Mouse (Mus musculus) urinary bladder, postnatal 10 days (tissue): Measurements from ENCODE around the gene Il18r1.

ENCODE experiments used
- DNase-seq: peaks from one replicate; pipeline ENCODE4 v3.0.0; 2022; ENCODE audit warnings: low spot score

The Il18r1 gene

GRCm38 (mm10) chr1:40494594-40494993 is 29.2 kb downstream of the Il18r1 start:
- DNase-seq, result no peak

DNA sequence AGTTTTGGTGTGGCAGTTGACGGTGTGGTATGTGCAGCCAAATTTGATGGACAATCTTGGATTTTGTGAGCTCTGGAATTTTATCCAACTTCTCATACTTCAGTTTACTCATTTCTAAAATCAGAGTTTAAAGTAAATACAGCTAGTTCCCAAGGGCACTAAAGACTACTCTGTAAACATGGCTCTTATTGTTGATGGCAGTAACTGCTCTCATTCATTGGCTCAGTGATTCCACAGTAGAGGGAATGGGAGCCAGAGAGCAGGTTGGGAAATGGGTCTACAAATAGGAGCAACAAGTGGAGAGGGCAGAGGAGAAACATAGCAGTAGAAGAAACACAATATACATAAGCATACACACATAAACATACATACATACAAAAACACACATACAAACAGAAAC is 34.4 kb downstream of the Il18r1 start:
- no peak for DNase-seq

GRCm38 (mm10) chr1:40501126-40501525 is 35.8 kb downstream of the Il18r1 start:
- DNase-seq, result no peak

- DNase-seq, result no peak
These were observed 36.4 kb downstream of the Il18r1 start for GRCm38 (mm10) chr1:40501546-40502398.

DNA sequence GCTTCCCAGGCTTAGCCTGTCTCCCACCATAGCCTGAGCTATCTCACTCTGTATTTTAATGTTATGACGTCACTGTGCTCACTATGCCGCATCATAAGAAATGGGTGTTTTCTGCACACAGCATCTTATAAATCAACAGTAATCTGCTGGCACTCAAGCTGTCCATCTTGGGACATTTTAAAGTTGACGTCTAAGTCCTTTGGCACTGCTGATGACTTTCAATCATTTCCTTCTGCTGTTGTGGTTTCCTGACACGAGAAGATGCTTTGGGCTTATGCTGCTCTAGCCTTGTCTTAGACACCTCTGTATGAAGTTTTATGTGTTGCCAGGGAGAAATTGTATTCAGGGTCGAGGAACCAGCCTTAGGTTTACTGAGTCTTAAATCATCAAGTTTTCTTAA is 39.2 kb downstream of the Il18r1 start:
- DNase-seq, result no peak

DNA sequence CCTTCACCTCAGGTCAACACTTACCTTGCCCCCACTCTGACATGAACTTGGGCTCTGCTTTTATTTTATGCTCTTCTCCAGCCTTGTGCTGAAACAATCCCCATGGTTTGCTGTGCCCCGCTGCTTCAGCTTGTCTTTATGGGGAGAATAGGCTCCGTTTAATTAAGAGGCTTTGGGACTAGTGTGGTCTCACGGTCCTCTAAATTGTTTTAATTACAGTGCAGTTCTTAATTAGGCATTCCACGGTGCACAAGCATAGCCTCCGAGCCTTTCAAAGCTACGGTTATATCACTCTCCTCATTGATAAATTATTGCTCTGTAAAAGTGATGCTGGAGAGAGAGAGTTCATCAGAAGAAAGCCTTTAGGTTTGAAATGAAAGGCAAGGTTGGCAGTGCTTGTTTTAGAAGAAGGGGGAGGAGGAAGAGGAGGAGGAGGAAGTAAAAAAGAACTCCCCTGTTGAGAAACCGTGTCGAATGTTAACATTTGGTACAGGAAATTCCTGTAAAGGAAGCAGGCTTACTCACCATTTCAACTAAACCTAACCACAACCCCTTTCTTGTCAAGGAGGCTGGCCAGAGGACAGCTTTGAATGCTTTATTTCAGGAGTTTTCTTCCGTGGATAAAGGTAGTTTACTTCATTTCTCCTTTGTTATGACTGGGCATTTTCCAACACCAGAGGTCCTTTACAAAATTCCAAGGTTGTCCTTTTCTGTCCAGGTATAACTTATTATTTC is 49.7 kb downstream of the Il18r1 start, which contains the start of gene Il18rap:
Gene Il18rap, plus strand, starts transcription at position 512 of the 735 bp plus-strand sequence.
- no peak for DNase-seq

GRCm38 (mm10) chr1:40516364-40516763 is 51.0 kb downstream of the Il18r1 start:
- DNase-seq, result no peak

GRCm38 (mm10) chr1:40522918-40523317 is 57.6 kb downstream of the Il18r1 start:
- DNase-seq, result no peak

- no peak for DNase-seq
These were observed 58.8 kb downstream of the Il18r1 start for GRCm38 (mm10) chr1:40523971-40524722.

- DNase-seq, result no peak
These were observed 63.9 kb downstream of the Il18r1 start for GRCm38 (mm10) chr1:40529287-40529686.

DNA sequence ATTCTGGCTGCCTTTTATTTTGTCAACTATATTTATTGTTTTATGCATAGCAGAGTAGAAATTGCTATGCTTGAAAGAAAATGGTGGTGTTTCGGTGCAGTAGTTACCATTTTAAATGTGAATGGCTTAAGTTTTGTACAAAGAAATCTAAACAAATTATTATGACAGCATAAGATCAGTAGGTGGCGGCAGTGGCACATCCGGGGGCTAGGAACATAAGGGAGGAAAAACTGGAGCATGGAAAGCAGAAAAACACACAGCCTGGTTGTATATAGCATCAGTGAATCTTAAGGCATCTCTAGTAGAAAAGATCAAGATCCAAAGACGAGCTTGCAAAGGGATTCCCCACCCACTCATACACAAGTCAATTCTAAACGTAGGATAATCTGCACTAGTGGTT is 72.2 kb downstream of the Il18r1 start:
- DNase-seq, result no peak

- DNase-seq, result no peak
These were observed 79.3 kb downstream of the Il18r1 start for GRCm38 (mm10) chr1:40544650-40545049.

GRCm38 (mm10) chr1:40546645-40547044 is 81.3 kb downstream of the Il18r1 start:
- DNase-seq, result no peak

DNA sequence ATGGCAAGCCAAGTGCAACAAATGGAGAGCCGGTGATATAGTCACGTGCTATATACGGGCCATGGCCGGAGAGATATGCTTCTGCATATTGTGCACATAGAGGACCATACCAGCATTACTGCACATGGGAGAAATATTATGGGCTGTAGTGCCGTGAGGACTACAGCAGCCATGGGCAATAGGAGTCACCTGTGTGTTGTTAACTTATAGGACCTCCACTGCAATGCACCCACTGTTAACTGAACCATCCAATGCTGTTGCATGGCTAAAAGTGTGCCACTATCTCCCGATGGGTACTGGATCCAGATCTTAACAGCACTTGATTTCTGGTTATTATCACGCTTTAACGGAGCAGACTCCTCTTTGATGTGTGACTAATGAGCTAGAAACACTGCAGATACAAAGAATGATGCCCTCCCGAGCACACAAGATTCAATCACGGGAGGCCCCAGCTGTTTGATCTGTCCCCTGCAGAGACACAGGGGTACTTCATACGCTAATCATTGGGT is 81.8 kb downstream of the Il18r1 start:
- no peak for DNase-seq

DNA sequence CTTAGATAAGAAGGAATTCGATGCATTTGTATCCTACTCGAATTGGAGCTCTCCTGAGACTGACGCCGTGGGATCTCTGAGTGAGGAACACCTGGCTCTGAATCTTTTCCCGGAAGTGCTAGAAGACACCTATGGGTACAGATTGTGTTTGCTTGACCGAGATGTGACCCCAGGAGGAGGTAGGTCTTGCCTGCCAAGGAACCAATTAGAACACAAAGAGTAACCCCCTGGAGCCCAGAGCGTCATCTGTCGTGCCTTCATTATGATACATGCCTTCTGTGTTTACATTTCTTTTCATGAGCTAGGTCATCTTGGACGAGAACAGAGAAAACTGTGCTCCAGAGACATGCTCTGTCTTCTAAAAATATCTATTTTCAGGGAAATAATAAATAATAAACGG is 82.4 kb downstream of the Il18r1 start:
- DNase-seq, result no peak
